Mouse (Mus musculus) MEL-GATA-1-ER (cell line): ENCODE results near the gene Gm5478.
"Not testable (repeated sequence)": the region's sequence is repeated elsewhere in the genome, so short reads cannot be mapped to it uniquely, and the experiment has no call there.

Experiments used
- DNase-seq: peaks from one replicate; pipeline ENCODE4 v3.0.0-alpha.2; 2012; ENCODE audit warnings: low read depth; ENCODE audit errors: extremely low read depth

Gene Gm5478

GRCm38 (mm10) chr15:101647280-101647679, at the start of gene Gm5478:
Gene Gm5478 (minus strand): TSS chr15:101647380.
- no peak for DNase-seq

- no peak for DNase-seq
These were observed 47.0 kb upstream of the Gm5478 start, which contains the start of gene Krt6a for GRCm38 (mm10) chr15:101694207-101694606. Gene Krt6a (minus strand): TSS chr15:101694307.

- DNase-seq: not testable (repeated sequence)
These were observed 43.3 kb upstream of the Gm5478 start for GRCm38 (mm10) chr15:101690460-101690859.

- no peak for DNase-seq
These were observed 41.0 kb upstream of the Gm5478 start for GRCm38 (mm10) chr15:101688161-101688560.

- DNase-seq: no peak
These were observed 33.0 kb upstream of the Gm5478 start, which contains the start of gene Krt6b for GRCm38 (mm10) chr15:101680187-101680586. Gene Krt6b (minus strand): TSS chr15:101680287.

- no peak for DNase-seq
These were observed 28.8 kb upstream of the Gm5478 start for GRCm38 (mm10) chr15:101675978-101676377.

- DNase-seq: no peak
These were observed 5.6 kb upstream of the Gm5478 start for GRCm38 (mm10) chr15:101652736-101653265.

GRCm38 (mm10) chr15:101627884-101628283, 19.3 kb downstream of the Gm5478 start, which contains the start of gene Gm5414:
Gene Gm5414 (minus strand): TSS chr15:101628188.
- DNase-seq: no peak

- no peak for DNase-seq
These were observed 48.1 kb downstream of the Gm5478 start for GRCm38 (mm10) chr15:101599123-101599522.
